Mouse (Mus musculus) liver, embryonic 14.5 days (tissue): Measurements from ENCODE around the gene Prr22. TPM values are rescaled to one million over a fixed set of nuclear protein-coding genes. Genes with fewer than 3 reads are reported as not detected.

Experiments
- ATAC-seq: fragments of 200-750 bp; cut with Nextera tagmentation; 2 replicates; pipeline ENCODE4 v1.8.0; 2017; ENCODE audit warnings: moderate number of reproducible peaks, mild to moderate bottlenecking, moderate library complexity; ENCODE audit not compliant: insufficient read depth
- DNase-seq, 3 experiments: peaks; one replicate each; pipeline ENCODE4 v3.0.0-alpha.2; 2012 to 2013; ENCODE audit warnings: low read depth in 3 of 3, low spot score in 3 of 3
- H3K27ac ChIP-seq: fragments of 300-500 bp; sonication (generic); 2 replicates; pipeline ENCODE4 v1.5.1; 2014; ENCODE audit warnings: moderate library complexity, mild to moderate bottlenecking, control low read depth, inconsistent platforms
- H3K27me3 ChIP-seq: fragments of 300-500 bp; sonication (generic); 2 replicates; pipeline ENCODE4 v1.6.1; 2014; ENCODE audit warnings: mild to moderate bottlenecking, low read length, moderate library complexity; ENCODE audit not compliant: control insufficient read depth, insufficient read depth
- H3K36me3 ChIP-seq: fragments of 300-500 bp; sonication (generic); replicated peaks from 2 replicates; pipeline ENCODE4 v1.6.1; 2014; ENCODE audit warnings: low read depth; ENCODE audit not compliant: control insufficient read depth, insufficient read depth
- H3K4me1 ChIP-seq, 2 experiments: fragments of 200-500 bp in 1 of 2; fragments of 300-500 bp in 1 of 2; sonication (generic) in 1 of 2; replicated peaks; 2 replicates each; pipeline ENCODE4 v1.6.1; 2012 to 2014; ENCODE audit warnings: antibody characterized with exemption in 1 of 2, inconsistent platforms in 1 of 2, low read length in 1 of 2; ENCODE audit not compliant: control insufficient read depth in 2 of 2, insufficient read depth in 2 of 2
- H3K4me2 ChIP-seq: fragments of 300-500 bp; sonication (generic); 2 replicates; pipeline ENCODE4 v1.6.1; 2014; ENCODE audit warnings: low read depth, mild to moderate bottlenecking, control low read depth, moderate library complexity
- H3K4me3 ChIP-seq, 2 experiments: fragments of 200-500 bp in 1 of 2; fragments of 300-500 bp in 1 of 2; sonication (generic) in 1 of 2; 2 replicates each; pipeline ENCODE4 v1.5.1; 2012 to 2014; ENCODE audit warnings: low read depth in 2 of 2, low read length in 2 of 2, mild to moderate bottlenecking in 2 of 2, control low read depth in 1 of 2, inconsistent platforms in 1 of 2, moderate library complexity in 1 of 2; ENCODE audit not compliant: insufficient read depth in 1 of 2
- H3K9ac ChIP-seq: fragments of 300-500 bp; sonication (generic); replicated peaks from 2 replicates; pipeline ENCODE4 v1.6.1; 2014; ENCODE audit warnings: mild to moderate bottlenecking, control low read depth, moderate library complexity
- H3K9me3 ChIP-seq: fragments of 300-500 bp; sonication (generic); 2 replicates; pipeline ENCODE4 v1.6.1; 2016; ENCODE audit warnings: low read length, mixed read lengths; ENCODE audit not compliant: control insufficient read depth
- CTCF ChIP-seq: IDR thresholded peaks from 2 replicates; pipeline ENCODE4 v1.5.1; 2016; ENCODE audit warnings: antibody characterized with exemption, low read depth, control low read depth
- EP300 ChIP-seq: IDR thresholded peaks from 2 replicates; pipeline ENCODE4 v1.6.1; 2016; ENCODE audit warnings: antibody characterized with exemption, low read depth
- WGBS: fragments of 180-500 bp; shearing (Covaris S2); extraction: QIAGEN DNeasy Blood & Tissue Kit; methylation state at CpG from one replicate; pipeline ENCODE4 v1.1.7; 2014; ENCODE audit not compliant: insufficient replicate concordance; 5-methylcytosine and 5-hydroxymethylcytosine counted together
- polyA plus RNA-seq, 2 experiments: library from polyadenylated mRNA; depleted of rRNA in 1 of 2; stranded (reverse) in 1 of 2; unstranded in 1 of 2; fragments of >200 nt; fragmentation: Nextera tagmentation in 1 of 2; extraction: Ambion mirVana in 1 of 2; gene quantifications; 2 replicates each; pipeline versions ENCODE4 v1.2.1 to v1.2.3; 2012 to 2014

Prr22 gene
- polyA plus RNA-seq, 2 experiments: 0.52 to 1.2 TPM

- no peak for ATAC-seq
- Histone ChIP-seq H3K27me3 (no peaks in the 10 kb centered on the region), H3K4me3 (no peak overlapping the region), H3K9me3 (no peaks in the 10 kb centered on the region), H3K9ac (no peak overlapping the region), H3K36me3 (peaks cover 17% of the 10 kb centered on the region), H3K4me1 (peaks cover 8 to 18% of the 10 kb centered on the region in 2 experiments; a peak in 3 of 4 replicates), H3K4me2 (no peak overlapping the region), H3K27ac (no peak overlapping the region)
- 85% methylated on average over 11 of the region's 11 CpGs for WGBS
- DNase-seq: no peak
- TF ChIP-seq CTCF (no peak), EP300 (no peak)
Observed at GRCm38 (mm10) chr17:56768941-56769340, 1.1 kb upstream of the Prr22 start.

GRCm38 (mm10) chr17:56777568-56777967, 7.5 kb downstream of the Prr22 start:
- Histone ChIP-seq H3K4me3 (no peak overlapping the region), H3K27me3 (no peaks in the 10 kb centered on the region), H3K4me2 (no peak overlapping the region), H3K36me3 (peaks cover 11% of the 10 kb centered on the region), H3K4me1 (peaks cover 0 to 8% of the 10 kb centered on the region in 2 experiments; a peak in 2 of 4 replicates), H3K9me3 (peaks cover 4% of the 10 kb centered on the region), H3K27ac (no peak overlapping the region), H3K9ac (no peak overlapping the region)
- WGBS: 90% methylated on average over 11 of the region's 11 CpGs
- ATAC-seq (no peak), DNase-seq (no peak)
- TF ChIP-seq EP300 (no peak), CTCF (peak; percentile 58)

GRCm38 (mm10) chr17:56778779-56779362, 8.8 kb downstream of the Prr22 start:
- TF ChIP-seq EP300 (no peak), CTCF (no peak)
- Histone ChIP-seq H3K4me2 (no peak overlapping the region), H3K27ac (no peak overlapping the region), H3K9ac (no peak overlapping the region), H3K9me3 (peaks cover 4% of the 10 kb centered on the region), H3K4me1 (no peaks in the 10 kb centered on the region), H3K36me3 (peaks cover 13% of the 10 kb centered on the region), H3K4me3 (no peak overlapping the region), H3K27me3 (no peaks in the 10 kb centered on the region)
- ATAC-seq (no peak), DNase-seq (no peak)
- WGBS: 67% methylated on average over 3 of the region's 3 CpGs

GRCm38 (mm10) chr17:56780291-56780978, 10.4 kb downstream of the Prr22 start:
- ATAC-seq: no peak
- H3K36me3 ChIP-seq: peaks cover 16% of the 10 kb centered on the region

DNA sequence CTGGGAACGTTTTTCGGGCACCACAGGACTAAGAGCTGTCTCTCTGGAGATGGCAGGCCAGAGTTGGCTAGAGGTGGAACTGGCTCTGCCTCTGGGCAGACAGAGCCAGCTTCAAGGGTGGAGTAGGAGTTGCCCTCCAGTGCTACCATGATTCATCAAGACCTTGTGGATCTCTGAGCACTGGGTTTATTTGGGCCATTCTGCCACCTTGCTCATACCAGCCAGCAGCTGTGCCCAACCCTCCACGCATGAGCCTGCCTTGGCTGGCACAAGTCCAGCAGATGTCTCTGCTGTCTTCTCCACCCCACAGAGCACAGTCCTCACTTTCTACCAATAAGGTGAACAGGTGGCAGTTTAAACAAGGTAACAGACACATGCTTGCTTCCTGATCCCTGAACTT, 18.8 kb downstream of the Prr22 start:
- Histone ChIP-seq H3K36me3 (peaks cover 6% of the 10 kb centered on the region; the same call in 1 of the 2 replicates), H3K4me3 (no peak overlapping the region), H3K9me3 (no peaks in the 10 kb centered on the region), H3K4me2 (no peak overlapping the region), H3K4me1 (peaks cover 20 to 23% of the 10 kb centered on the region in 2 experiments), H3K27me3 (no peaks in the 10 kb centered on the region), H3K9ac (no peak overlapping the region), H3K27ac (no peak overlapping the region; the same call in 1 of the 2 replicates)
- DNase-seq (no peak), ATAC-seq (peak; percentile 29; the same call in 1 of the 2 replicates)
- WGBS: 56% methylated on average over 3 of the region's 3 CpGs
- TF ChIP-seq CTCF (no peak), EP300 (no peak)

More at GRCm38 (mm10) chr17:56780291-56780978, 10.4 kb downstream of the Prr22 start:
- 78% methylated on average over 13 of the region's 13 CpGs for WGBS
- Histone ChIP-seq H3K4me2 (no peak overlapping the region), H3K9ac (no peak overlapping the region), H3K4me3 (no peak overlapping the region), H3K9me3 (peaks cover 4% of the 10 kb centered on the region), H3K4me1 (no peaks in the 10 kb centered on the region), H3K27me3 (no peaks in the 10 kb centered on the region), H3K27ac (no peak overlapping the region)
- no peak for DNase-seq
- no peak for TF ChIP-seq EP300
- TF ChIP-seq CTCF: no peak
